Mouse (Mus musculus) left cerebral cortex, adult 9 months (tissue): ENCODE measurements around the gene Gucy2d.

ENCODE experiments used
- DNase-seq, 2 experiments: peaks; one replicate each; pipeline ENCODE4 v3.0.0; 2022; ENCODE audit warnings: low spot score in 2 of 2

Gene Gucy2d

GRCm38 (mm10) chr7:98447585-98448308, 7.5 kb downstream of the Gucy2d start:
- peak in 1 of 2 experiments; percentile 13 for DNase-seq

DNA sequence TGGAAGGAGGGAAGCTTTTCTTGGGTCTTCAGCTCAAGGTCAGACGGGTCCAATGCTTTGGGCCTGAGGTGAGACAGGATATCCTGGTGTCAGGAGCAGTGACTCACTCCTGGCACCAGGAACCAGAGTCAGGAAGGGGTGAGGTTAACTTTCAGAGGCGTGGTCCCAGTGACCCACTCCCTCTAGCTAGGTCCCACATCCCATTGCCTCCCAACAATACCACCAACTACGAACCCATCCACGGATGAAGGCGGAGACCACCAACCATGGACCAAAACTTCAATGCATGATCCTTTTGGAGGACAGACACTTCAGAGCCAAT, 8.1 kb downstream of the Gucy2d start:
- DNase-seq: no peak

DNA sequence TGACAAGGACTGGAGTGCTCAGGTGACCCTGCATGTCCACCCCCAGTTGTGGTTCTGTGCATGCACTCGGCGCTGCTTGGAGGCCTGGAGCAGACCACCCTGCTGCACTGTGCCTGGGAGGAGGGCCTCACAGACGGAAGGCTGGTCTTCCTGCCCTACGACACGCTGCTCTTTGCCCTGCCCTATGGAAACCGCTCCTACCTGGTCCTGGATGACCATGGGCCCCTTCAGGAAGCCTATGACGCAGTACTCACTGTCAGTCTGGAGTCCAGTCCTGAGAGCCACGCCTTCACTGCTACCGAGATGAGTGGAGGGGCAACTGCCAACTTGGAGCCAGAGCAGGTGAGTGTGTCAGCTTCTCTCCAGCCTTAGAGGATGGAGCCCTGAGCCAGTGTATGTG, 9.5 kb downstream of the Gucy2d start:
- no peak for DNase-seq

DNA sequence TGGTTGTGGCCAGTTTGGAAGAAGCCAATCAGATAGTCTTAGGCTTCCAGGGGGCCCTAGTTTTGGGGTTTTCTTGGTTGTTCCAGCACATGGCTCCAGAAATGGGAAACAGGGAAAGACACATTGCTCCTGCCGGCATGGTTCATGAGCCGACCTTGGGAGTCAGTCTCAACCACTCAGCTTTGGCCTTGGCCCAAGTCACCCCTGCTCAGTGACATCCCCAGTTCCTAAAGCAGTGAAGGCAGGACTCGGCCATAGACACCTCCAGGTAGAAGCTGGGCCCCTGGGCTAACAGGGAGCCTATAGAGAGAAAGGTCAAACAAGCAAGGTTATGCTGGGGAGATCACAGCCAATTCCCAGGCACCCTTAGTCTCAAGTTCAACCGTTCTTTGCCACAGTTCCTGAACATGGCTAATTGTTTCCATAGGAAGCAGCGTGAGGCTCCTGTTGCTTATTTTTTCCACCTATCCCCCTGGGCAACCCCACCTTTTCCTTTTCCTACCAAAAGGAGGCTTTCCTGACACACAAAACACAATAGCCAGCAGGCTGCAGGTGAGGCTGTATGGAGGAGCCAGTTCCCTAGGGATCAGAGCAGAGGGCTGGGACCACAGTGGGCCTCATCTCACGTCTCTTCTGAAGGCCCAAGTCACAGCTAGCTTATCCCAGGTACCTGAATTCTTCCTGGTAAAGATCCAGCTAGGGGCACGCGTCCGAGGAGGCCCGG, 14.3 kb downstream of the Gucy2d start:
- DNase-seq: no peak

DNA sequence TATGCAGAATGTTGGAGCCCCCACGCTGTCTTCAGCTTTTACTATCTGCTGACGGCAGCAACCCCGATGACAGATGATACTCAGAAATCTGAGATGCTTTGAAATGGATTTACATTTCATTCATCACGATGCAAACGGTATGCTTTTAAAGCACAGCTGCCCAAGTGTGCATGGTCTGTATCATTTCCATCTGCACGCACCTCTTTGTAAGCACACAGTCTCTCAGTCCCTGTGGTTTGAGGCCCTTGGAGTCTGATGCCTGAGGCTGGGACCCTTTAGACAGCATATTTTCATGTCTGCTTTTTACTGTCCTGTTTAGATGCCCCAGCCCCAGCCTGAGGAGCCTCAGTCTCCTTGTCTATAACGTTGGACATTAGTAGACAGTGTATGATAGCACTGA, 20.1 kb downstream of the Gucy2d start:
- no peak for DNase-seq

DNA sequence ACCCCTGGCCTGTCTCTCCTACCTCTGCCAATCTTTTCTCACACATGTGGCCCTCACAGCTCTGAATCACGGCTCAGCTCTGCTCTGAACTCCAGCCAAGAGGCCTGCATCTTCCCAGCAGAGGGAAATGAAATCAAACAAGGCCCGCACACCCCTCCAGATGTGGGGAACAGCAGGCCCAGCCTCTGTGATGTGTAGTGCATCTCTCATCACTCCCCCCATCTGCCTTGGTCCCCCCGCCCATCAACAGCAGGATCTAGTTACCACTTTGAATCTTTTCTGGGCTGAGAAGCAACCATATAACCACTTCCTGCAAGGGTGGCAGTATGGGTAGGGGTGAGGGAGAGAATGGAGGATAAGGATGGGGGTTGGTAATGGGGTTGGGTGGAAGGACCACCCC, 28.9 kb downstream of the Gucy2d start:
- no peak for DNase-seq

DNA sequence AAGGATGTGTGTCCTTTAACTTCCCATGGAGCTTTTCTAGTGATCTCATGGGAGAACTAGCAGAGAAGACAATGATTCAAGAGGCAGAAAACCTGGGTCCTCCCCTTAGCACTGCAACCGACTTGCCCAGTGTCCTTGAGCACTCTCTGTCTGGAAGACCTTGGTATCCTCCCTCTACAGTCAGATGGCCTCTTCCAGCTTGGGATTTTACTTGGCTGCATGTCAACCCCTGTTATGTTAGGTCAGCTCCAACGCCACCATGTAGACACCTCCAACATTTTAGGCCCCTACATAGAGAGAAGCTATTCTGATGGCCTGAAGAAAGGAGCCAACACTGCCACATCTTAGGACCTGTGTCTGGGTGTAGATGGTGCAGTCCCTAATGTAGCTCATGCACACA, 32.3 kb downstream of the Gucy2d start:
- DNase-seq: no peak

DNA sequence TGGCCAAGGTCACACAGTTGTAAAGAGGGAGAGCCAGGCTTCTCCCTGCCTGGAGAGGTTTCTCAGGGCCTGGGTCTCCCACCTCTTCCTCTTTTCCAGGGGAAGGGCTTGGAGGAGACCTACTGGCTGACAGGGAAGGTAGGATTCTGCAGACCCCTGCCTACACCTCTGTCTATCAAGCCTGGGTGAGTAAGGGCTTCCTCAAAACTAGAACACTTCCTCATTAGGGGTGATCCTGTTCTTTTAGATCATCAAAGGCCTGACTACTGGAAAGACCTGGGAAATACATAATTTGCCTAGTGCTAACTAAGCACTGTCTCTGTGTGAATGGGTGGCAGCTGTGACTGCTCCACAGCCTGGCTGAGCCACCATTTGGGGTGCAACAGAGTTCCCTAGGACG, 34.3 kb downstream of the Gucy2d start:
- no peak for DNase-seq

DNA sequence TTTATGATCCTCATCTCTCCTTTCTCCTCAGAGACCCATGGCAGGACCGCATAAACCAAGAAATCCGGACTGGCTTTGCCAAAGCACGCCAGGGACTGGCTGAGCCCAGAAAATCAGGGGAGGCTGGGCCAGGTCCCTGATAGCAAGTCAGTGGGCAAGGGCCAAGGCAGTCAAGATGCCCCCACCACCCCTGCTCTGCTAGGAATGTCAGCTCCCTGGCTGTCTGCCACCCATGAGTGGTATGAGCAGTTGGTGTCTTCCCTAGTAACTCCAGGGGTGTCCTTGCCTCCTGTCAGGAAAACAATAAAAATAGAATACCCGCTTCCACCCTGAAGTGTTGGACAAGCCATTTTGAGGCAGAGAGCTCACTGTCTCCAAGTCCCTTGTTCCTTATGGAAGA, 36.9 kb downstream of the Gucy2d start:
- DNase-seq: no peak

DNA sequence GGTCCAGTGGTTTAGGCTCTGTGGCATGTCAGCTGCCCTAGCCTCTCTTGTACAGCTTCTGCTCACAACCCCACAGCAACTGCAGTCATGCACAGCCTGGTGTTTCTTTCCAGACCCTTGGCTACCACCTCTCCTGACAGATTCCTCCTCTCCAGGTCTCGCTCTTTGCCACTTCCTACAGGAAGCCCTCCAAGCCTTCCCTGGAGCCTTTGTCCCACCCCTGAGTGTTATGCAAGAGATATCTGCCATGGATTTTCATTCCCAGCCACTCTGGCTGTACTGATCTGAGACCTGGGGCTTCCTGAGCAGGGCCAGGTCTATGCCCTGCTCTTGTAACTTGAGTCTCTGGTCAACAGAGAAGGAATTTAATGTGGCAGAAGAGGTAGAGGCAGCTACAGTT, 40.3 kb downstream of the Gucy2d start:
- DNase-seq: no peak

DNA sequence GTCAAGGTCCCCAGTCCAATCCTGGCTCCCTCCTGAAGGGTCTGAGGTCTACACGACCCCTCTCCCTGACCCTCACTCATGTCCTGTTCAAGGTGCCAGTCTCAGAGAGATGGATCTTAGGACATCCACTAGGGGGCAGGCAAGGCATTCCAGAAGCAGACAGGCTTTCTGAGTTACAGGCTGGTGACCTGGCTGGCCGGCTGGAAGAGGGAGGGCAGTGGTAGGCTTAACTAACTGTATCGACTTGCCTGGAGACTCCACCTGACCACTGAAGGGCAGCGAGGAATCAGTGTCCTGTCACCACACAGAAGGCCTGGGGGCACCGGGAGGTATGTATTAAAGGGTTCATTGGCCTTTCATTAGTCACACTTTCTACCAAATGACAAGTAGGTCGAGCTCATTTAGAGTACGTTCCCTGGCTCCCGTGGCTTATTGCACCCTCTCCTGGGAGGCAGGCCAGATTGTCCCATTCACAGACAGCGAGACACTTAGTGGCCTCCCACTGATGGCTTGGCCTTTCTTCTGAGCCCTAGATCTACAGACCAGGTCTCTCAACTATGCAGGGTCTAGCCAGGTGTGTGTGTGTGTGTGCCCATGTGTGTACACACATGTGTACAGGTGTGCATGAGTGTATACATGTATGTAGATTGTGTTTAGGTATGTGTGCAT, 41.0 kb downstream of the Gucy2d start:
- DNase-seq: peak in 1 of 2 experiments; percentile 78

DNA sequence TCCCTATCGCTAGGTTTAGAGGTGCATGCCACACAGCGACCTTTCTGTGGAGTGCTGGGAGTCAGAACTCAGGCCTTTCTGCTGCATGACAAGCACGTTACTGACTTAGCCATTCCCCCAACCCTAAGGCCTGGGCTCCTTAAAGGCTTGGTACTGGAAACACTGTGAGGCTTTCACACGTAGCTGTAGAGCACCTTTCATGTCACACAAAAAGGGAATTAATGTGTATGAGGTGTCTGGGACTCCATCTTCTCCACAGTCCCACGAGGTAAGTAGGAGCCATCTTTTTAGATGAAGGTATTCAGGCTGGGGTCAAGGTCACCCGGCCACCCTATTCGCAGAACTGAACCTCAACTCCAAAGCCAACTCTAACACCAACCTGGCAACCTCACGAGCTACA, 41.6 kb downstream of the Gucy2d start:
- DNase-seq: no peak

DNA sequence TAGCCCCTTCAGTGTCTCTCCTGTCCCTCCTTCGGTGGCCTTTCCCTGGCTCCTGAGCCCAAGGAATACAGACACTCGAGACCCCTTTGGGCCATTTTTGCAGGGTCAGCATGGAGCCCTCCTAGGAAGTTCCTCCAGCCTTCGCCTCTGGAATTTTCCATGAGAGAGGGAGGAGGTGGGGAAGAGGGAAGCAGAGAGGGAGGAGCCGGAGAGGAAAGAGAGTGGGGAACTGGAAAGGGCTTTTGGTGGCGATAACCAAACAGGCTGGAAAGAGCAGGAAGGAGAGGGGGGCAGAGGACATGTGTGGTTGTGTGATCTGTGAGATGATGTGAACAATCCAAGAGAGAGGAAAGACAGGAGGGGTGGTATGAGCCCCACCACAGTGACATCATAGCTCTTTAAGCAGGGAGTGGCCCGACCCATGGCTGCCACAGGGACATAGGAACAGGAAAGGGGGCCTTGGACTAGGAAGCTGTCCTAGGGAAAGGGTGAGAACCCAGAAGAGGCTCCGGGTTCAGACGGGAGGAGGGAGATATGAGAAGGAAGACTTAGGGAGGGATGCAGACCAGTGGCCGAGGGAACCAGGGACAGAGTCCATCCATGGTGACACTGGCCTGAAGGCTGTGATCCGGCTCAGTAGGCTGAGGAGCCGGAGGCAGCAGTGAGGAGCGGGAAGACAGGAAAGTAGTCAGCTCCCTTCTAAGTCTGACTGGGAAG, 42.5 kb downstream of the Gucy2d start:
- no peak for DNase-seq

DNA sequence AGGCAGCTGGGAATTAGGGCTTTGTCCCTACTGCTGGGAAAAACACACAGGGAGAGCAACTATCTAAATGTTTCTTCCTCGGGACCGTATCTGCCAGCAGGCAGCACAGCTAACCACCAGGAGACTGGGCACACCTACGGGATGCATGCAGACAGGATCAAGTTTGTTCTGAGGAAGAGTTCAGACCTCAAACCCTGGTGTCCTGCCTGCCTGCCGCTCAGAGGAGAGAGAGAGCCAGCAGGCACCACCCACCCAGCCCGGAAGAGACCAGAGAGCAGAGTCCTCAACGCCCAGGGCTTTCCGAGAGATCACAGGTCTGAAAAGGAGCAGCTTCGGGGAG, 43.0 kb downstream of the Gucy2d start:
- no peak for DNase-seq

DNA sequence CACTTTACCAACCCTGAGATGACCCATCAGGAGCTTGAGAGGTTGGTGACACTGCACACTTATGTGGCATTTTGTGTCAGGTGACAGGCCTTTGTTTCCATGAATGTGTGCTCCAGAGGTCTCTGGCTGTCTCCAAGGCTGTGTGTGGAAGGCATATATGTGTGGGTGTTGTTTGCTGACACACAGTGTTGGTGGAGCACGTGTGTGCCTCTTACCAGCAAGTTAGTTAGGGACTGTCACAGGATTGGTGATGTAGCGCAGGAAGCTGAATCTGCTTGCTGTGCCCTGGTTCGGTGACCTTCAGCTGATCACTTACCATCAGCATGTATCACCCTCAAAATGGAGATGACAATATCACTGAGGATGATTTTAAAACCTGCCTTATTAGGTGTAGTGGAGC, 44.7 kb downstream of the Gucy2d start:
- no peak for DNase-seq

DNA sequence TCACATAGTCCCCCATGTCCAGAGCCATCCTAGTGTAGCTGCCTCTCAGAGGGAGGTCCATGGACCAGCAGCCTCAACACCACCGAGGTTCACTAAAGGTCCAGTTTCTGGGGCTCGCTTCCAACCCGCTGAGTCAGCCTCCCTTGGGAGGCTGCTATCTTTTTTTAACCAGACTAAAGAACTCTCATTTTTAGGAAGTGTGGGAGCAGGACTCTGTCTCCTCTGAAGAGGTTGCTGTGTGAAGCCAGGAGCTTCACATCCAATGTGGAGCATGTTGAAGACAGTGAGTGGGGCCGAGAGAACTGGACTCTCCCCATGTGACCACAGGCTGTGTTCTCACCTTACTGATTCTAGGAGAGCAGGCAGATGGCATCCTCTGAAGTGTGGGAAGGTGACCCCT, 45.3 kb downstream of the Gucy2d start:
- DNase-seq: peak in 1 of 2 experiments; percentile 38

GRCm38 (mm10) chr7:98486471-98486917, 46.3 kb downstream of the Gucy2d start:
- DNase-seq: no peak

DNA sequence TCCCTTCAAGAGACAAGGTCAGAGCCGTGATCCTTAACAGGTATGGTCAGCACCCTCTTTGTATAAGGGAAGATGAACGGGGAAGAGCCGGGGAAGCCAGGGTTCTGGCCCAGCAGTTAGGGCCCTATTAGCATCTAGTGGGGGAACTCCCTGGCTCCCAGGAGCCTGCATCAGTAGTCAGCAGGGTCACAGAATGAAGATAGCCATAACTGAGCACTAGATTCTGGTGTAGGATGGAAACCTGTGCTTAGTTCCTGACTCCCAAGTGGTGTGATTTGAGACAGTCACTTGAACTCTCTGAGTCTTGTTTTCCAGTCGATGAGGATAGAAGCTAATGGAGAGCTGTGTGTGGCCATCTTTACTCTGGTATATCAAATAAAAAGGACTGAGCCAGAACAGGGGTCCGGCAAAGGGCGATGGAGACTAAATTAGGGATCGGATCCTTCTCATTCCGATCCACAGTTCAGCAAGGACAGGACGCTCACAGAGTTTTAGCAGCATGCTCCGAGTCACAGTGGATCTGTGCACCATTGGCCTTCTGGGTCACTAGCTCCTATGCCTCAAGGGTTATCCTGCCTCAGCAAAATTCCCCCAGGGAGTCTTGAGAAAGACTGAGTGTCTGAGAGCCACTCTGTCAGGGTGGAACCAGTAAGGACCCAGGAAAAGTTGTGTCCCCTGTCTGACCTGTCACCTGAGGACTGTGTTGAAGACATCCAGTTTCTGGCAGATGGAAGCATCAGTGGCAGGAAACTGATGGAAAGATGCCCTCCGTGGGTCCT, 47.2 kb downstream of the Gucy2d start:
- DNase-seq: no peak

GRCm38 (mm10) chr7:98488398-98489130, 48.3 kb downstream of the Gucy2d start:
- DNase-seq: no peak

GRCm38 (mm10) chr7:98489131-98489530, 48.9 kb downstream of the Gucy2d start, which contains the start of gene Lrrc32:
Lrrc32 (plus strand) TSS chr7:98489283.
- no peak for DNase-seq

GRCm38 (mm10) chr7:98489623-98490084, 49.4 kb downstream of the Gucy2d start:
- DNase-seq: peak in 1 of 2 experiments; percentile 46
